Mouse (Mus musculus): Measurements from ENCODE around the gene Csn1s1. TPM values are rescaled to one million over a fixed set of nuclear protein-coding genes. Genes with fewer than 3 reads are reported as not detected.

Gene Csn1s1
- polyA plus RNA-seq (2015; fragmentation: Nextera tagmentation; extraction: Ambion mirVana) = not detected in 2 replicates

DNA sequence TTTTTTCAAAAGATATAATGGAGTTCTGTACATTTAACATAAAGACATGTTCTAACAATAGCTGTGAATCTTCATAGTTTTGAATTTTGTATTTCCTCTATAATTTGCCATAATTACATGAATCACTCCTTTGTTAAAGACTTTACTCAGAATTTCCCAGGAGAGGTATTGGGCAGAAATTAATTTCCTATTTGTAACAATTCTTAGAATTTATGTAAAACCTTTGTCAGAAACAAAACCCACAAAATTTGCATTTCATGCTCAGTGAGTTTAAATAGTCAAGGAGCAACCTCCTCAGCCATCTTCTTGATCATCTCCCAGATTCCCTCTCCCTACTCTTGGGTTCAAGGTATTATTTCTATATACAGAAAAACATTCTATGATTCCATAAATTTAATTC lies at the start of gene Csn1s1:
Gene Csn1s1, plus strand, starts transcription at position 301 of the 400 bp plus-strand sequence.
- no peaks in the 10 kb centered on the region for H3K36me3 ChIP-seq
- H3K27me3 ChIP-seq = no peaks in the 10 kb centered on the region
- H3K4me2 ChIP-seq = no peak within 1 kb of the TSS
- ATAC-seq (ENCODE audit: low FRiP score) = no peak
- no peaks in the 10 kb centered on the region for H3K4me1 ChIP-seq (replicated peaks)
- no peak within 1 kb of the TSS for H3K27ac ChIP-seq
- H3K4me3 ChIP-seq = no peak within 1 kb of the TSS
- no peak within 1 kb of the TSS for H3K9ac ChIP-seq
- H3K9me3 ChIP-seq = no peaks in the 10 kb centered on the region

DNA sequence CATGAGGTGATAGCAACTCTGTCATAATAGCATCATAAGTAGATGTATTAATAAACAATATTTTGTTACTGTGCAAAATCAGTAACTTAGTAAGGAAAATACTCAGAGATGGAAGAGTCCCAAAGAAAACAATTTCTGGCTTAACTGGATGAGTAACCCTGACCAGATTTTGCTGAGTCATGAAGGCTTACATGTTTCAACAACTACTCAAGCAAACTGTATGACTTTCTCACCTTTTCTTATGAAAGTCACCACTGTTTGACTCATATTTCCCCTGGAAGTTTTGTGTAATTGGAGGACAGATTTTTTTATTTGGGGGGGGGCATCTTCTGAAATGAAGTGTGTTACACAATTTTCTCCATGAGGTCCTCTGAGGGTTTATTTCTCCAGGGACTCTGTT lies 43.3 kb upstream of the Csn1s1 start:
- no peaks in the 10 kb centered on the region for H3K9me3 ChIP-seq
- no peak for ATAC-seq (ENCODE audit: low FRiP score)
- no peak overlapping the region for H3K27ac ChIP-seq
- no peak overlapping the region for H3K4me2 ChIP-seq
- H3K4me3 ChIP-seq = no peak overlapping the region
- H3K36me3 ChIP-seq = no peaks in the 10 kb centered on the region
- H3K9ac ChIP-seq = no peak overlapping the region
- no peaks in the 10 kb centered on the region for H3K4me1 ChIP-seq (replicated peaks)
- H3K27me3 ChIP-seq = no peaks in the 10 kb centered on the region

DNA sequence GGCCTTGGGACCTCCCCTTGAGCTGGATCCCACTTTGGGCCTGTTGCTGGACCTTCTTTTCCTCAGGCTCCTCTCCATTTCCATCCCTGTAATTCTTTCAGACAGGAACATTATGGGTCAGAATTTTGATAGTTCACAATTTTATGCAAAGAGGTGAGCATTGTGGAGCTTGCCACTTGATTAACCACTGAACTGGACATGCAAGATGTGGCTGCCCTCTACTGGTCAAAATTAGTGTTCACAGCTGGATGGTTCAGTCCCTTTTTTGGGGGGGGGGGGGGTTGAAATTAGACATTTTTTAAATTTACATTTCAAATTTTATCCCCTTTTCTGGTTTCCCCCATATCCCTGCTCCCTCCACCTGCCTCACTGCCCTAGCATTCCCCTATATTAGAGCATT lies 23.2 kb upstream of the Csn1s1 start:
- H3K9ac ChIP-seq = no peak overlapping the region
- H3K4me2 ChIP-seq = no peak overlapping the region
- H3K4me1 ChIP-seq (replicated peaks) = no peaks in the 10 kb centered on the region
- H3K9me3 ChIP-seq = no peaks in the 10 kb centered on the region
- H3K27ac ChIP-seq = no peak overlapping the region
- ATAC-seq (ENCODE audit: low FRiP score) = no peak
- no peak overlapping the region for H3K4me3 ChIP-seq
- no peaks in the 10 kb centered on the region for H3K36me3 ChIP-seq
- H3K27me3 ChIP-seq = no peaks in the 10 kb centered on the region

DNA sequence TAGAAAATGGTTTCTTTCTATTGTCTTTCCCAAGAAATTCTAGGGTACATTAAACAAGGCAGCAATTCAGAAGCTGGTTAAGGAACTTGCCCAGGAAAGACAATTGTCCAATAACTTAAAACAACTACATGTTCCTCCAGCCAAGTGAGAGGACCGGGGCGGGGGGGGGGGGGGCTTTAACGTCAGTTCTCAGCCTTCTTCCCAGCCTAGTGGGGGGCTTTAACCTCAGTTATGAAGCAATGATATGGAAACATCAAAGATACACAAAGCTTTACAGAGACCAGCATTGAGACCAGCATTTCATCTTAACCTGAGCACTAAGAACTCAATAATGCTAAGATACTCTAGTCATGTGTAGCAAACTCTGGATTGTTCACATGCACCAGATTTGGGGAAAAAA lies 33.5 kb downstream of the Csn1s1 start, which contains the start of gene Csn2:
Gene Csn2, minus strand, starts transcription at position 101 of the 400 bp plus-strand sequence.
- no peaks in the 10 kb centered on the region for H3K9me3 ChIP-seq
- 75% methylated on average over 3 of the region's 3 CpGs for WGBS
- H3K4me1 ChIP-seq (replicated peaks) = no peaks in the 10 kb centered on the region
- ATAC-seq (ENCODE audit: low FRiP score) = no peak
- H3K4me3 ChIP-seq = no peak within 1 kb of the TSS
- H3K27ac ChIP-seq = no peak within 1 kb of the TSS
- H3K36me3 ChIP-seq = no peaks in the 10 kb centered on the region
- H3K4me2 ChIP-seq = no peak within 1 kb of the TSS
- no peak within 1 kb of the TSS for H3K9ac ChIP-seq
- H3K27me3 ChIP-seq = no peaks in the 10 kb centered on the region

- WGBS = 89% methylated on average over 1 of the region's 1 CpGs
- Histone ChIP-seq H3K27me3 (no peaks in the 10 kb centered on the region), H3K9ac (no peak overlapping the region), H3K4me3 (no peak overlapping the region), H3K27ac (no peak overlapping the region), H3K4me1 (replicated peaks) (no peaks in the 10 kb centered on the region), H3K9me3 (no peaks in the 10 kb centered on the region), H3K4me2 (no peak overlapping the region), H3K36me3 (no peaks in the 10 kb centered on the region)
- no peak for ATAC-seq (ENCODE audit: low FRiP score)
These were observed 39.9 kb downstream of the Csn1s1 start for GRCm38 (mm10) chr5:87705891-87706290.

Other genes with a start within 250 kb of the Csn1s1 start
- gene Ugt2b38, start 242.0 kb upstream of the Csn1s1 start, polyA plus RNA-seq (2015; fragmentation: Nextera tagmentation; extraction: Ambion mirVana) = not detected in 2 replicates
- gene Ugt2a2, start 183.9 kb upstream of the Csn1s1 start, polyA plus RNA-seq (2015; fragmentation: Nextera tagmentation; extraction: Ambion mirVana) = not detected in 2 replicates
- gene Gm43638, start 179.4 kb upstream of the Csn1s1 start, polyA plus RNA-seq (2015; fragmentation: Nextera tagmentation; extraction: Ambion mirVana) = not detected in 2 replicates
- gene Ugt2a1, start 175.3 kb upstream of the Csn1s1 start, polyA plus RNA-seq (2015; fragmentation: Nextera tagmentation; extraction: Ambion mirVana) = not detected in 2 replicates
- gene Sult1b1, start 128.0 kb upstream of the Csn1s1 start, polyA plus RNA-seq (2015; fragmentation: Nextera tagmentation; extraction: Ambion mirVana) = not detected in 2 replicates
- gene Sult1d1, start 97.2 kb upstream of the Csn1s1 start, polyA plus RNA-seq (2015; fragmentation: Nextera tagmentation; extraction: Ambion mirVana) = not detected in 2 replicates
- gene Sult1e1, start 74.6 kb upstream of the Csn1s1 start, polyA plus RNA-seq (2015; fragmentation: Nextera tagmentation; extraction: Ambion mirVana) = not detected in 2 replicates
- gene Csn2, start 33.4 kb downstream of the Csn1s1 start, polyA plus RNA-seq (2015; fragmentation: Nextera tagmentation; extraction: Ambion mirVana) = not detected in 2 replicates
- gene Csn1s2a, start 108.4 kb downstream of the Csn1s1 start, polyA plus RNA-seq (2015; fragmentation: Nextera tagmentation; extraction: Ambion mirVana) = not detected in 2 replicates
- not detected in 2 replicates for gene Csn1s2b, start 141.9 kb downstream of the Csn1s1 start, polyA plus RNA-seq (2015; fragmentation: Nextera tagmentation; extraction: Ambion mirVana)
- not detected in 2 replicates for gene Prr27, start 159.5 kb downstream of the Csn1s1 start, polyA plus RNA-seq (2015; fragmentation: Nextera tagmentation; extraction: Ambion mirVana)
- not detected in 2 replicates for gene Odam, start 218.8 kb downstream of the Csn1s1 start, polyA plus RNA-seq (2015; fragmentation: Nextera tagmentation; extraction: Ambion mirVana)